ENCODE assay signal across 11 mouse cellular contexts in the genomic region with DNA sequence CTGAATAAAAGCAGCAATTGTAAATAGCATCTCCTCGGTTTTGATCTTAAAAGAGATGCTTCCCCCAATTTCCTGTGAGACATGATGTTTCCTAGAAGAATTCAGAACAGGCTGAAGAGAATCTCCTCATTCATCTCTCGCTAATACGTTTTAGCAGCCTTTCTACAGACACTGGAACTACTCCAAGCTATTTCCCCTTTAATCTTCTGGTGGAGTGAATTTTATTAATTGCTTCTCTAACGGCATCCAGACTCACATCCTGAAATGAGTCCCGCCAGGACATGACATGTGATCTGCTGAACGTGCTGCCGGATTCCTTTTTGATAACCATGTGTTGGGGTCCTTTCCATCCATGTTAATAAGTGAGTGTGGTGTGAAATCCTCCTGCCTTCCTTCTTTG.
"Had no signal": no experiment of that assay in that cellular context is flagged by ENCODE, and none has a peak within 500 bp of the region (broad histone marks: within the 10 kb centered on the region; RNA-seq: fewer than 3 reads in every experiment).

No protein-coding gene starts in this region.

- H3K9ac ChIP-seq: limb, embryonic 15.5 days; liver, embryonic 12.5 days; midbrain, embryonic 13.5 days; neural tube, embryonic 13.5 days had no signal

- ATAC-seq: liver, embryonic 12.5 days; midbrain, embryonic 13.5 days had no signal

- H3K4me3 ChIP-seq: limb, embryonic 15.5 days; liver, embryonic 12.5 days; midbrain, embryonic 13.5 days; neural tube, embryonic 13.5 days had no signal

- H3K4me2 ChIP-seq: limb, embryonic 15.5 days; liver, embryonic 12.5 days; midbrain, embryonic 13.5 days; neural tube, embryonic 13.5 days had no signal

- H3K27me3 ChIP-seq: limb, embryonic 15.5 days; liver, embryonic 12.5 days; midbrain, embryonic 13.5 days; neural tube, embryonic 13.5 days had no signal

- H3K27ac ChIP-seq: limb, embryonic 15.5 days; liver, embryonic 12.5 days; midbrain, embryonic 13.5 days; neural tube, embryonic 13.5 days had no signal

- H3K36me3 ChIP-seq: limb, embryonic 15.5 days; liver, embryonic 12.5 days; midbrain, embryonic 13.5 days; neural tube, embryonic 13.5 days had no signal

- H3K9me3 ChIP-seq: limb, embryonic 15.5 days; liver, embryonic 12.5 days; midbrain, embryonic 13.5 days; neural tube, embryonic 13.5 days had no signal

- H3K4me1 ChIP-seq: limb, embryonic 15.5 days; liver, embryonic 12.5 days; midbrain, embryonic 13.5 days had no signal

- DNase-seq: kidney, adult 11 months; kidney, postnatal 14 days; left cerebral cortex, postnatal 4 days; right cerebral cortex, postnatal 4 days; spleen, adult 18-20 months; thymus, adult 18-20 months; thymus, postnatal 14 days had no signal
